Mouse (Mus musculus) ES-E14 (cell line): ENCODE data around the gene Fgd3.

Experiments
- CHD2 ChIP-seq: IDR thresholded peaks from 2 replicates; pipeline ENCODE4 v1.6.1; 2014; ENCODE audit warnings: mild to moderate bottlenecking, low read depth, low read length, inconsistent platforms
- MAFK ChIP-seq: IDR thresholded peaks from 2 replicates; pipeline ENCODE4 v1.6.1; 2014; ENCODE audit warnings: mild to moderate bottlenecking, low read depth, low read length, inconsistent platforms; ENCODE audit not compliant: insufficient read depth
- ZC3H11A ChIP-seq: IDR thresholded peaks from 2 replicates; pipeline ENCODE4 v1.6.1; 2012; ENCODE audit warnings: low read depth, mild to moderate bottlenecking, inconsistent platforms, low read length, borderline replicate concordance
- ZNF384 ChIP-seq: IDR thresholded peaks from 2 replicates; pipeline ENCODE4 v1.6.1; 2012; ENCODE audit warnings: low read depth, low read length, inconsistent platforms

- TF ChIP-seq ZC3H11A (no peak), MAFK (no peak), ZNF384 (no peak), CHD2 (no peak)
These were observed 72.8 kb downstream of the Fgd3 start for GRCm38 (mm10) chr13:49247232-49247739.
